Mouse (Mus musculus) adrenal gland, adult 8-10 months (tissue): ENCODE measurements at regions not wholly inside any gene's neighbourhood (a gene's known extent, or its start where the extent isn't known, plus 50 kb on each side); places are given as distances from the start of the nearest gene placed in this dataset.
"Not testable (repeated sequence)": the region's sequence is repeated elsewhere in the genome, so short reads cannot be mapped to it uniquely, and the experiment has no call there.

ENCODE experiments used
- DNase-seq: peaks from one replicate; pipeline ENCODE4 v3.0.0; 2022

- DNase-seq, result no peak
Measured at GRCm38 (mm10) chr17:66206074-66206473, 82.8 kb downstream of the Ddx11 start.

GRCm38 (mm10) chr17:66207653-66208497 is 84.6 kb downstream of the Ddx11 start:
- DNase-seq, result not testable (repeated sequence)

GRCm38 (mm10) chr17:66208803-66209515 is 85.6 kb downstream of the Ddx11 start:
- not testable (repeated sequence) for DNase-seq

- no peak for DNase-seq
Measured at GRCm38 (mm10) chr17:66211561-66211960, 88.2 kb downstream of the Ddx11 start.

GRCm38 (mm10) chr17:66212616-66213015 is 89.3 kb downstream of the Ddx11 start:
- DNase-seq, result no peak

GRCm38 (mm10) chr17:66218321-66218720 is 95.0 kb downstream of the Ddx11 start:
- no peak for DNase-seq

GRCm38 (mm10) chr17:66219669-66220435 is 96.5 kb downstream of the Ddx11 start:
- no peak for DNase-seq

GRCm38 (mm10) chr17:66221256-66221655 is 97.9 kb downstream of the Ddx11 start:
- peak; percentile 10 for DNase-seq

GRCm38 (mm10) chr17:66223711-66224110 is 100.4 kb downstream of the Ddx11 start:
- no peak for DNase-seq

GRCm38 (mm10) chr17:66224241-66224640 is 100.9 kb downstream of the Ddx11 start:
- DNase-seq, result no peak

- DNase-seq, result no peak
Measured at GRCm38 (mm10) chr17:66232391-66232790, 109.1 kb downstream of the Ddx11 start.

GRCm38 (mm10) chr17:66232891-66233421 is 109.6 kb downstream of the Ddx11 start:
- DNase-seq, result no peak

- no peak for DNase-seq
Measured at GRCm38 (mm10) chr17:66233451-66233951, 110.2 kb downstream of the Ddx11 start.

- no peak for DNase-seq
Measured at GRCm38 (mm10) chr17:66234432-66234831, 111.1 kb downstream of the Ddx11 start.

GRCm38 (mm10) chr17:66235096-66235805 is 111.9 kb downstream of the Ddx11 start:
- peak; percentile 58 for DNase-seq

- no peak for DNase-seq
Measured at GRCm38 (mm10) chr17:66235806-66236335, 112.6 kb downstream of the Ddx11 start.

- DNase-seq, result peak; percentile 28
Measured at GRCm38 (mm10) chr17:66241868-66242622, 118.7 kb downstream of the Ddx11 start.

GRCm38 (mm10) chr17:66244183-66244582 is 120.9 kb downstream of the Ddx11 start:
- no peak for DNase-seq

GRCm38 (mm10) chr17:66246031-66246534 is 122.8 kb downstream of the Ddx11 start:
- DNase-seq, result no peak

GRCm38 (mm10) chr17:66251495-66251894 is 128.2 kb downstream of the Ddx11 start:
- no peak for DNase-seq
